Mouse (Mus musculus) forebrain, embryonic 14.5 days (tissue): ENCODE results near the gene Satb2. TPM values are rescaled to one million over a fixed set of nuclear protein-coding genes. Genes with fewer than 3 reads are reported as not detected.

Experiments
- ATAC-seq: fragments of 200-750 bp; cut with Nextera tagmentation; 2 replicates; pipeline ENCODE4 v1.8.0; 2017; ENCODE audit warnings: mild to moderate bottlenecking, moderate library complexity
- DNase-seq: peaks from one replicate; pipeline ENCODE4 v3.0.0-alpha.2; 2015; ENCODE audit warnings: low spot score
- H3K27ac ChIP-seq: fragments of 300-500 bp; sonication (generic); 2 replicates; pipeline ENCODE4 v1.5.1; 2014; ENCODE audit warnings: low read depth, mild to moderate bottlenecking, control low read depth, low read length, moderate library complexity
- H3K27me3 ChIP-seq: fragments of 300-500 bp; sonication (generic); replicated peaks from 2 replicates; pipeline ENCODE4 v1.6.1; 2014; ENCODE audit warnings: low read length, control low read depth, mixed read lengths; ENCODE audit not compliant: control insufficient read depth, insufficient read depth
- H3K36me3 ChIP-seq: fragments of 300-500 bp; sonication (generic); 2 replicates; pipeline ENCODE4 v1.6.1; 2014; ENCODE audit warnings: low read length, control low read depth; ENCODE audit not compliant: control insufficient read depth, insufficient read depth
- H3K4me1 ChIP-seq: fragments of 300-500 bp; sonication (generic); 2 replicates; pipeline ENCODE4 v1.6.1; 2014; ENCODE audit warnings: antibody characterized with exemption, low read length, control low read depth; ENCODE audit not compliant: control insufficient read depth, insufficient read depth
- H3K4me2 ChIP-seq: fragments of 300-500 bp; sonication (generic); 2 replicates; pipeline ENCODE4 v1.6.1; 2014; ENCODE audit warnings: mild to moderate bottlenecking, control low read depth, low read length
- H3K4me3 ChIP-seq: fragments of 300-500 bp; sonication (generic); 2 replicates; pipeline ENCODE4 v1.5.1; 2014; ENCODE audit warnings: low read depth, low read length, control low read depth
- H3K9ac ChIP-seq: fragments of 300-500 bp; sonication (generic); 2 replicates; pipeline ENCODE4 v1.6.1; 2014; ENCODE audit warnings: mild to moderate bottlenecking, low read length, control low read depth, moderate library complexity
- H3K9me3 ChIP-seq: fragments of 300-500 bp; sonication (generic); replicated peaks from 2 replicates; pipeline ENCODE4 v1.6.1; 2016; ENCODE audit warnings: low read length, control low read depth, mixed read lengths; ENCODE audit not compliant: control insufficient read depth
- WGBS: fragments of 180-500 bp; shearing (Covaris S2); extraction: QIAGEN DNeasy Blood & Tissue Kit; methylation state at CpG from one replicate; pipeline ENCODE4 v1.1.7; 2014; 5-methylcytosine and 5-hydroxymethylcytosine counted together
- polyA plus RNA-seq: library from polyadenylated mRNA; unstranded; fragments of >200 nt; fragmentation: Nextera tagmentation; extraction: Ambion mirVana; gene quantifications from 2 replicates; pipeline ENCODE4 v1.2.1, GENCODE M21; 2014

Gene Satb2
- polyA plus RNA-seq, 1 experiment from 2014 or later = 20.1 TPM

- Histone ChIP-seq H3K4me3 (no peak overlapping the region), H3K4me1 (0 out of 2 replicates have a peak, but pooled peaks cover 2% of the 10 kb centered on the region), H3K9ac (no peak overlapping the region), H3K27me3 (no peaks in the 10 kb centered on the region), H3K4me2 (no peak overlapping the region), H3K9me3 (no peaks in the 10 kb centered on the region), H3K36me3 (0 out of 2 replicates have a peak, but pooled peaks cover 3% of the 10 kb centered on the region), H3K27ac (no peak overlapping the region)
- WGBS = 94% methylated on average over 9 of the region's 9 CpGs
- no peak for DNase-seq
- no peak for ATAC-seq
Observed at GRCm38 (mm10) chr1:56846358-56846757, 132.1 kb downstream of the Satb2 start.

- 0 out of 2 replicates have a peak, but pooled peaks cover 3% of the 10 kb centered on the region for H3K36me3 ChIP-seq
- no peak overlapping the region for H3K9ac ChIP-seq
- H3K4me3 ChIP-seq = no peak overlapping the region
- H3K4me2 ChIP-seq = no peak overlapping the region
- ATAC-seq (no peak), DNase-seq (no peak)
- H3K9me3 ChIP-seq = no peaks in the 10 kb centered on the region
- no peaks in the 10 kb centered on the region for H3K27me3 ChIP-seq
- H3K4me1 ChIP-seq = 0 out of 2 replicates have a peak, but pooled peaks cover 2% of the 10 kb centered on the region
- WGBS = 68% methylated on average over 8 of the region's 8 CpGs
- no peak overlapping the region for H3K27ac ChIP-seq
Observed at GRCm38 (mm10) chr1:56845523-56846118, 132.8 kb downstream of the Satb2 start.

- no peak overlapping the region for H3K4me3 ChIP-seq
- ATAC-seq = no peak; the same call in 1 of the 2 replicates
- H3K4me1 ChIP-seq = 0 out of 2 replicates have a peak, but pooled peaks cover 2% of the 10 kb centered on the region
- no peaks in the 10 kb centered on the region for H3K9me3 ChIP-seq
- H3K4me2 ChIP-seq = no peak overlapping the region
- no peak overlapping the region for H3K27ac ChIP-seq
- H3K27me3 ChIP-seq = no peaks in the 10 kb centered on the region
- DNase-seq = no peak
- no peak overlapping the region for H3K9ac ChIP-seq
- H3K36me3 ChIP-seq = no peaks in the 10 kb centered on the region
- 23% methylated on average over 10 of the region's 10 CpGs for WGBS
Observed at GRCm38 (mm10) chr1:56844551-56845330, 133.7 kb downstream of the Satb2 start.

GRCm38 (mm10) chr1:56838901-56839300 is 139.5 kb downstream of the Satb2 start:
- Histone ChIP-seq H3K27ac (no peak overlapping the region), H3K4me3 (no peak overlapping the region), H3K9me3 (no peaks in the 10 kb centered on the region), H3K4me2 (no peak overlapping the region), H3K36me3 (no peaks in the 10 kb centered on the region), H3K9ac (no peak overlapping the region), H3K27me3 (no peaks in the 10 kb centered on the region), H3K4me1 (peaks cover 18% of the 10 kb centered on the region)
- ATAC-seq (no peak), DNase-seq (no peak)
- WGBS = 46% methylated on average over 1 of the region's 1 CpGs

GRCm38 (mm10) chr1:56833984-56834900 is 144.2 kb downstream of the Satb2 start:
- H3K4me2 ChIP-seq = no peak overlapping the region
- H3K27me3 ChIP-seq = no peaks in the 10 kb centered on the region
- 0 out of 2 replicates have a peak, but pooled peaks cover 10% of the 10 kb centered on the region for H3K36me3 ChIP-seq
- ATAC-seq = peak; percentile 63
- no peaks in the 10 kb centered on the region for H3K9me3 ChIP-seq
- peaks cover 28% of the 10 kb centered on the region for H3K4me1 ChIP-seq
- H3K27ac ChIP-seq = peak overlapping the region; percentile 67
- H3K9ac ChIP-seq = no peak overlapping the region
- DNase-seq = peak; percentile 61
- H3K4me3 ChIP-seq = no peak overlapping the region
- 61% methylated on average over 6 of the region's 6 CpGs for WGBS

GRCm38 (mm10) chr1:56833307-56833706 is 145.1 kb downstream of the Satb2 start:
- Histone ChIP-seq H3K4me3 (no peak overlapping the region), H3K36me3 (0 out of 2 replicates have a peak, but pooled peaks cover 13% of the 10 kb centered on the region), H3K27ac (peak overlapping the region; percentile 67), H3K9me3 (no peaks in the 10 kb centered on the region), H3K9ac (no peak overlapping the region), H3K27me3 (no peaks in the 10 kb centered on the region), H3K4me2 (no peak overlapping the region; the same call in 1 of the 2 replicates), H3K4me1 (peaks cover 28% of the 10 kb centered on the region)
- ATAC-seq (peak; percentile 80), DNase-seq (peak; percentile 83)
- 2% methylated on average over 6 of the region's 6 CpGs for WGBS

- no peak overlapping the region for H3K9ac ChIP-seq
- peaks cover 28% of the 10 kb centered on the region for H3K4me1 ChIP-seq
- H3K9me3 ChIP-seq = no peaks in the 10 kb centered on the region
- DNase-seq (no peak), ATAC-seq (no peak)
- H3K4me3 ChIP-seq = no peak overlapping the region
- H3K36me3 ChIP-seq = 0 out of 2 replicates have a peak, but pooled peaks cover 13% of the 10 kb centered on the region
- peak overlapping the region; percentile 67; the same call in 1 of the 2 replicates for H3K27ac ChIP-seq
- 67% methylated on average over 8 of the region's 8 CpGs for WGBS
- no peaks in the 10 kb centered on the region for H3K27me3 ChIP-seq
- H3K4me2 ChIP-seq = no peak overlapping the region; the same call in 1 of the 2 replicates
Observed at GRCm38 (mm10) chr1:56832738-56833137, 145.7 kb downstream of the Satb2 start.

- H3K27me3 ChIP-seq = no peaks in the 10 kb centered on the region
- H3K9me3 ChIP-seq = no peaks in the 10 kb centered on the region
- H3K9ac ChIP-seq = no peak overlapping the region
- DNase-seq (no peak), ATAC-seq (no peak)
- H3K4me3 ChIP-seq = no peak overlapping the region
- no peak overlapping the region for H3K4me2 ChIP-seq
- WGBS = 87% methylated on average over 5 of the region's 5 CpGs
- H3K36me3 ChIP-seq = no peaks in the 10 kb centered on the region
- no peak overlapping the region for H3K27ac ChIP-seq
- H3K4me1 ChIP-seq = no peaks in the 10 kb centered on the region
Observed at GRCm38 (mm10) chr1:56822735-56823134, 155.7 kb downstream of the Satb2 start.
